ENCODE assay signal across 8 mouse cellular contexts in the genomic region with DNA sequence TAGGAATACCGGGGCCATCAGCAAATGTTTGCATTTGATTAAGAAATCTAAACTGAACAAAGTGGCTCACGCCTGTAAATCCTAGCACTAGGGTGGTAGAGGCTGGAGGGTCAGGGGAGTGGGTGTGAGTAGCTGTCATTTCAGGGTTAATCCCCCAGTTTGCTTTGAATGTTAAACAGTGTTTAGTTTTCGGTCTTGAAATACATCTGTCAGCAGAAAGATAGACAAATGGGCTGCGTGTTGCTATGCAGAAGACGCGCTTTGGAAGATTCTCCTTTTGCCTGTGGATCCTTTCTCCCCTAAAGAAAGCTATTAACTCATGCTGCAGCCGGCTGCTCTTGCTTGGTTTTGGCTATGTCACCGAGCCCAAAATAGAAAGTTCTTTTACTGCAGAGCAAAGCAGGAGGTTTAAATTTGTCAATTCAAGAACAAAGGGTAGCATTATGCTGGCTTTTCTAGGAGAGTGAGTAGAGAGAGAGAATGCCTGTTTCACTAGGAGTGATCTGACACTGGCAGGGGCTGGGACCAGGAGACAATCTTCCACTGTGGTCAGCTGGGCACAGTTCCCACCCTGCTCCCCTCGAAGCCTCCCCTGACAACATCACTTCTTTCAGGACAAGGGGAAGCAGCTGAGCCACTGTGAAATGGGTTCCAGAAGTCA. TPM values are rescaled to one million over a fixed set of nuclear protein-coding genes. Genes with fewer than 3 reads are reported as not detected.
A peak's percentile ranks its signal among the peaks of the same experiment; 100 is the strongest.
DNase-seq lines count a peak whose midpoint lies in the region; ATAC-seq lines count a peak whose summit lies in the region.

No protein-coding gene starts in this region.

- no peaks in the 10 kb centered on the region for H3K36me3 ChIP-seq in embryonic facial prominence, embryonic 12.5 days
- H3K36me3 ChIP-seq in embryonic facial prominence, embryonic 10.5 days (replicated peaks) = no peaks in the 10 kb centered on the region
- no peaks in the 10 kb centered on the region for H3K36me3 ChIP-seq in forebrain, embryonic 14.5 days (ENCODE audit: control insufficient read depth, insufficient read depth, low read length)
- H3K36me3 ChIP-seq in intestine, embryonic 16.5 days (ENCODE audit: control insufficient read depth, insufficient read depth, low read length) = no peaks in the 10 kb centered on the region
- H3K36me3 ChIP-seq in midbrain, embryonic 13.5 days = no peaks in the 10 kb centered on the region

- peaks cover 21% of the 10 kb centered on the region for H3K4me1 ChIP-seq in embryonic facial prominence, embryonic 12.5 days
- H3K4me1 ChIP-seq in embryonic facial prominence, embryonic 10.5 days = peaks cover 27% of the 10 kb centered on the region
- peaks cover 10% of the 10 kb centered on the region for H3K4me1 ChIP-seq in forebrain, embryonic 14.5 days (ENCODE audit: control insufficient read depth, insufficient read depth, low read length)
- H3K4me1 ChIP-seq in intestine, embryonic 16.5 days (ENCODE audit: control insufficient read depth, insufficient read depth, low read length) = no peaks in the 10 kb centered on the region; the same call in 1 of the 2 replicates
- peaks cover 16% of the 10 kb centered on the region for H3K4me1 ChIP-seq in midbrain, embryonic 13.5 days (replicated peaks)

- no peaks in the 10 kb centered on the region for H3K27me3 ChIP-seq in embryonic facial prominence, embryonic 12.5 days
- no peaks in the 10 kb centered on the region for H3K27me3 ChIP-seq in embryonic facial prominence, embryonic 10.5 days (replicated peaks; ENCODE audit: low read depth, poor library complexity, severe bottlenecking)
- no peaks in the 10 kb centered on the region for H3K27me3 ChIP-seq in forebrain, embryonic 14.5 days (replicated peaks; ENCODE audit: control insufficient read depth, insufficient read depth, low read length)
- no peaks in the 10 kb centered on the region for H3K27me3 ChIP-seq in intestine, embryonic 16.5 days (replicated peaks; ENCODE audit: control insufficient read depth, insufficient read depth, low read length)
- H3K27me3 ChIP-seq in midbrain, embryonic 13.5 days = no peaks in the 10 kb centered on the region

- no peaks in the 10 kb centered on the region for H3K9me3 ChIP-seq in embryonic facial prominence, embryonic 12.5 days
- H3K9me3 ChIP-seq in embryonic facial prominence, embryonic 10.5 days = no peaks in the 10 kb centered on the region
- H3K9me3 ChIP-seq in forebrain, embryonic 14.5 days (replicated peaks; ENCODE audit: control insufficient read depth, low read length) = no peaks in the 10 kb centered on the region
- H3K9me3 ChIP-seq in intestine, embryonic 16.5 days (ENCODE audit: control insufficient read depth, low read length) = no peaks in the 10 kb centered on the region
- no peaks in the 10 kb centered on the region for H3K9me3 ChIP-seq in midbrain, embryonic 13.5 days

- 0 out of 2 replicates have a peak overlapping the region, but pooled peaks have one; percentile 1 for H3K4me2 ChIP-seq in embryonic facial prominence, embryonic 12.5 days (replicated peaks)
- H3K4me2 ChIP-seq in forebrain, embryonic 14.5 days (ENCODE audit: low read length) = no peak overlapping the region
- H3K4me2 ChIP-seq in intestine, embryonic 16.5 days (ENCODE audit: low read depth, low read length) = no peak overlapping the region
- peak overlapping the region; percentile 2; the same call in 1 of the 2 replicates for H3K4me2 ChIP-seq in midbrain, embryonic 13.5 days (replicated peaks)

- H3K9ac ChIP-seq in embryonic facial prominence, embryonic 12.5 days = no peak overlapping the region
- H3K9ac ChIP-seq in forebrain, embryonic 14.5 days (ENCODE audit: low read length) = peak overlapping the region; percentile 2; the same call in 1 of the 2 replicates
- peak overlapping the region; percentile 5; the same call in 1 of the 2 replicates for H3K9ac ChIP-seq in intestine, embryonic 16.5 days (ENCODE audit: low read depth, low read length)
- peak overlapping the region; percentile 32; the same call in 1 of the 2 replicates for H3K9ac ChIP-seq in midbrain, embryonic 13.5 days (replicated peaks)

- 23% methylated on average over 9 of the region's 9 CpGs for WGBS in embryonic facial prominence, embryonic 12.5 days
- WGBS in embryonic facial prominence, embryonic 10.5 days = 41% methylated on average over 9 of the region's 9 CpGs
- WGBS in forebrain, embryonic 14.5 days = 31% methylated on average over 9 of the region's 9 CpGs
- WGBS in intestine, embryonic 16.5 days = 28% methylated on average over 9 of the region's 9 CpGs
- 34% methylated on average over 9 of the region's 9 CpGs for WGBS in midbrain, embryonic 13.5 days

- no peak for ATAC-seq in embryonic facial prominence, embryonic 12.5 days (ENCODE audit: insufficient number of reproducible peaks, insufficient read depth, low FRiP score, low TSS enrichment)
- peak; percentile 68 for ATAC-seq in forebrain, embryonic 14.5 days
- ATAC-seq in intestine, embryonic 16.5 days = 0 out of 2 replicates have a peak, but pooled peaks have one; percentile 33
- peak; percentile 79 for ATAC-seq in midbrain, embryonic 13.5 days

- no peak for DNase-seq in embryonic facial prominence, embryonic 10.5 days (ENCODE audit: low spot score)
- peak; percentile 61 for DNase-seq in forebrain, embryonic 14.5 days (ENCODE audit: low spot score)
- DNase-seq in adrenal gland, adult (ENCODE audit: inconsistent age in 2 of 2, low spot score in 1 of 2) = no peak
- DNase-seq in gastrocnemius, adult 18-20 months (ENCODE audit: low spot score) = no peak
- DNase-seq in spleen, postnatal 10 days (ENCODE audit: low spot score in 2 of 2) = no peak

- H3K4me3 ChIP-seq in embryonic facial prominence, embryonic 12.5 days = no peak overlapping the region
- no peak overlapping the region for H3K4me3 ChIP-seq in embryonic facial prominence, embryonic 10.5 days
- no peak overlapping the region for H3K4me3 ChIP-seq in forebrain, embryonic 14.5 days (ENCODE audit: low read depth, low read length)
- H3K4me3 ChIP-seq in intestine, embryonic 16.5 days (ENCODE audit: low read length) = no peak overlapping the region
- H3K4me3 ChIP-seq in midbrain, embryonic 13.5 days (replicated peaks) = no peak overlapping the region

- H3K27ac ChIP-seq in embryonic facial prominence, embryonic 12.5 days = peak overlapping the region; percentile 67
- no peak overlapping the region for H3K27ac ChIP-seq in embryonic facial prominence, embryonic 10.5 days (replicated peaks)
- H3K27ac ChIP-seq in forebrain, embryonic 14.5 days (ENCODE audit: low read depth, low read length) = peak overlapping the region; percentile 67
- H3K27ac ChIP-seq in intestine, embryonic 16.5 days (ENCODE audit: low read length) = no peak overlapping the region; the same call in 1 of the 2 replicates
- H3K27ac ChIP-seq in midbrain, embryonic 13.5 days = peak overlapping the region; percentile 65

RNA-seq across cellular contexts. Expression of a gene that starts 12.1 kb away (rescaled TPM):
- polyA plus RNA-seq in embryonic facial prominence, embryonic 12.5 days (2016; fragmentation: Nextera tagmentation; extraction: Ambion mirVana) = 106 and 108 TPM in 2 replicates
- 80.3 and 84.7 TPM in 2 replicates for polyA plus RNA-seq in embryonic facial prominence, embryonic 10.5 days (2016; fragmentation: Nextera tagmentation; extraction: Ambion mirVana)
- polyA plus RNA-seq in forebrain, embryonic 14.5 days (2014; fragmentation: Nextera tagmentation; extraction: Ambion mirVana) = 137 and 140 TPM in 2 replicates
- 20.2 and 51.9 TPM in 2 replicates for polyA plus RNA-seq in intestine, embryonic 16.5 days (2015; fragmentation: Nextera tagmentation; extraction: Ambion mirVana)
- 120 and 126 TPM in 2 replicates for polyA plus RNA-seq in midbrain, embryonic 13.5 days (2015; fragmentation: Nextera tagmentation; extraction: Ambion mirVana)
- total RNA-seq in gastrocnemius, adult 18-20 months (2021) = 10 to 100 TPM; 38.8 to 50.3 TPM

RNA-seq across cellular contexts. Expression of a gene that starts 59.0 kb away (rescaled TPM):
- not detected in 2 replicates for polyA plus RNA-seq in embryonic facial prominence, embryonic 12.5 days (2016; fragmentation: Nextera tagmentation; extraction: Ambion mirVana)
- polyA plus RNA-seq in embryonic facial prominence, embryonic 10.5 days (2016; fragmentation: Nextera tagmentation; extraction: Ambion mirVana) = not detected in 2 replicates
- polyA plus RNA-seq in forebrain, embryonic 14.5 days (2014; fragmentation: Nextera tagmentation; extraction: Ambion mirVana) = not detected in 2 replicates
- polyA plus RNA-seq in intestine, embryonic 16.5 days (2015; fragmentation: Nextera tagmentation; extraction: Ambion mirVana) = not detected in 2 replicates
- not detected in 2 replicates for polyA plus RNA-seq in midbrain, embryonic 13.5 days (2015; fragmentation: Nextera tagmentation; extraction: Ambion mirVana)
- total RNA-seq in gastrocnemius, adult 18-20 months (2021) = not detected

Comparison
In these comparisons a context has a peak if more than half of its experiments do, and no peak if none do; other contexts are left out.
1. H3K27ac ChIP-seq: peak in embryonic facial prominence, embryonic 12.5 days (single experiment), forebrain, embryonic 14.5 days (single experiment) and midbrain, embryonic 13.5 days (single experiment); none in embryonic facial prominence, embryonic 10.5 days (single experiment) and intestine, embryonic 16.5 days (single experiment).
2. H3K4me2 ChIP-seq: peak in embryonic facial prominence, embryonic 12.5 days (single experiment) and midbrain, embryonic 13.5 days (single experiment); none in forebrain, embryonic 14.5 days (single experiment) and intestine, embryonic 16.5 days (single experiment).